ENCODE assay signal across 16 mouse cellular contexts in genomic region chr7:88252129-88252528, GRCm38 (mm10).
"Had no signal": no experiment of that assay in that cellular context is flagged by ENCODE, and none has a peak within 500 bp of the region (broad histone marks: within the 10 kb centered on the region; RNA-seq: fewer than 3 reads in every experiment).

No protein-coding gene starts in this region.

- H3K27me3 ChIP-seq: liver, embryonic 13.5 days; liver, embryonic 15.5 days; lung, embryonic 15.5 days; megakaryocyte, embryonic 14.5 days; midbrain, embryonic 13.5 days; midbrain, embryonic 15.5 days; neural tube, embryonic 12.5 days had no signal

- H3K4me3 ChIP-seq: liver, embryonic 13.5 days; liver, embryonic 15.5 days; lung, embryonic 15.5 days; megakaryocyte, embryonic 14.5 days; midbrain, embryonic 13.5 days; midbrain, embryonic 15.5 days; neural tube, embryonic 12.5 days had no signal

- H3K27ac ChIP-seq: liver, embryonic 13.5 days; liver, embryonic 15.5 days; lung, embryonic 15.5 days; midbrain, embryonic 13.5 days; midbrain, embryonic 15.5 days; neural tube, embryonic 12.5 days had no signal

- ATAC-seq: liver, postnatal 0 days; lung, postnatal 0 days; midbrain, embryonic 13.5 days; midbrain, embryonic 15.5 days had no signal

- H3K36me3 ChIP-seq: liver, embryonic 13.5 days; liver, embryonic 15.5 days; lung, embryonic 15.5 days; midbrain, embryonic 13.5 days; midbrain, embryonic 15.5 days; neural tube, embryonic 12.5 days had no signal

- DNase-seq: liver, embryonic 13.5 days; liver, postnatal 0 days; lung, adult 2 months; lung, postnatal 14 days; lung, postnatal 4 days; right cerebral cortex, postnatal 14 days; thymus, adult 18-20 months; thymus, postnatal 14 days; thymus, postnatal 4 days had no signal

- H3K4me1 ChIP-seq: liver, embryonic 13.5 days; liver, embryonic 15.5 days; lung, embryonic 15.5 days; megakaryocyte, embryonic 14.5 days; midbrain, embryonic 13.5 days; midbrain, embryonic 15.5 days; neural tube, embryonic 12.5 days had no signal
